Mouse (Mus musculus): ENCODE data around the gene Lrfn5. TPM values are rescaled to one million over a fixed set of nuclear protein-coding genes. Genes with fewer than 3 reads are reported as not detected.

Lrfn5 gene
- polyA plus RNA-seq, 1 experiment from 2014 or later: 2.6 TPM

GRCm38 (mm10) chr12:61607871-61608270 is 84.9 kb downstream of the Lrfn5 start:
- H3K27ac ChIP-seq (ENCODE audit: low read depth, low read length): no peak overlapping the region
- DNase-seq (ENCODE audit: low spot score, missing footprints): no peak

GRCm38 (mm10) chr12:61610081-61610480 is 87.1 kb downstream of the Lrfn5 start:
- no peaks in the 10 kb centered on the region for H3K27me3 ChIP-seq (ENCODE audit: control insufficient read depth, insufficient read depth, low read length)
- H3K36me3 ChIP-seq (ENCODE audit: control insufficient read depth, insufficient read depth, low read length): no peaks in the 10 kb centered on the region
- ATAC-seq (ENCODE audit: low FRiP score) (no peak), DNase-seq (ENCODE audit: low spot score, missing footprints) (no peak)
- H3K4me1 ChIP-seq (ENCODE audit: control insufficient read depth, insufficient read depth, low read length): no peaks in the 10 kb centered on the region
- no peak overlapping the region for H3K9ac ChIP-seq (ENCODE audit: low read length)
- H3K9me3 ChIP-seq (ENCODE audit: control insufficient read depth, low read length): no peaks in the 10 kb centered on the region
- 81% methylated on average over 1 of the region's 1 CpGs for WGBS
- no peak overlapping the region for H3K4me3 ChIP-seq (ENCODE audit: low read depth, low read length)
- no peak overlapping the region for H3K27ac ChIP-seq (ENCODE audit: low read depth, low read length)
- H3K4me2 ChIP-seq: no peak overlapping the region

More at GRCm38 (mm10) chr12:61607871-61608270, 84.9 kb downstream of the Lrfn5 start:
- no peaks in the 10 kb centered on the region for H3K36me3 ChIP-seq (ENCODE audit: control insufficient read depth, insufficient read depth, low read length)
- no peaks in the 10 kb centered on the region for H3K4me1 ChIP-seq (ENCODE audit: control insufficient read depth, insufficient read depth, low read length)
- H3K9ac ChIP-seq (ENCODE audit: low read length): no peak overlapping the region
- H3K27me3 ChIP-seq (ENCODE audit: control insufficient read depth, insufficient read depth, low read length): no peaks in the 10 kb centered on the region
- ATAC-seq (ENCODE audit: low FRiP score): no peak
- H3K4me3 ChIP-seq (ENCODE audit: low read depth, low read length): no peak overlapping the region
- WGBS: 92% methylated on average over 3 of the region's 3 CpGs
- no peak overlapping the region for H3K4me2 ChIP-seq
- H3K9me3 ChIP-seq (ENCODE audit: control insufficient read depth, low read length): no peaks in the 10 kb centered on the region

- Histone ChIP-seq H3K4me3 (ENCODE audit: low read depth, low read length) (no peak overlapping the region), H3K36me3 (ENCODE audit: control insufficient read depth, insufficient read depth, low read length) (no peaks in the 10 kb centered on the region), H3K27ac (ENCODE audit: low read depth, low read length) (no peak overlapping the region), H3K4me2 (no peak overlapping the region), H3K27me3 (ENCODE audit: control insufficient read depth, insufficient read depth, low read length) (no peaks in the 10 kb centered on the region), H3K9ac (ENCODE audit: low read length) (no peak overlapping the region), H3K9me3 (ENCODE audit: control insufficient read depth, low read length) (no peaks in the 10 kb centered on the region), H3K4me1 (ENCODE audit: control insufficient read depth, insufficient read depth, low read length) (no peaks in the 10 kb centered on the region)
- DNase-seq (ENCODE audit: low spot score, missing footprints): peak; percentile 75
- no peak for ATAC-seq (ENCODE audit: low FRiP score)
Observed at GRCm38 (mm10) chr12:61624532-61624931, 101.6 kb downstream of the Lrfn5 start.

- H3K4me2 ChIP-seq: no peak overlapping the region
- ATAC-seq (ENCODE audit: low FRiP score) (no peak), DNase-seq (ENCODE audit: low spot score, missing footprints) (no peak)
- no peaks in the 10 kb centered on the region for H3K9me3 ChIP-seq (ENCODE audit: control insufficient read depth, low read length)
- no peaks in the 10 kb centered on the region for H3K36me3 ChIP-seq (ENCODE audit: control insufficient read depth, insufficient read depth, low read length)
- H3K4me3 ChIP-seq (ENCODE audit: low read depth, low read length): no peak overlapping the region
- no peak overlapping the region for H3K27ac ChIP-seq (ENCODE audit: low read depth, low read length)
- H3K27me3 ChIP-seq (ENCODE audit: control insufficient read depth, insufficient read depth, low read length): no peaks in the 10 kb centered on the region
- H3K9ac ChIP-seq (ENCODE audit: low read length): no peak overlapping the region
- no peaks in the 10 kb centered on the region for H3K4me1 ChIP-seq (ENCODE audit: control insufficient read depth, insufficient read depth, low read length)
- WGBS: 92% methylated on average over 5 of the region's 5 CpGs
Observed at GRCm38 (mm10) chr12:61654380-61654779, 131.4 kb downstream of the Lrfn5 start.

GRCm38 (mm10) chr12:61723158-61723557 is 200.2 kb downstream of the Lrfn5 start:
- no peak for DNase-seq (ENCODE audit: low spot score, missing footprints)
- Histone ChIP-seq H3K9ac (ENCODE audit: low read length) (no peak overlapping the region), H3K4me3 (ENCODE audit: low read depth, low read length) (no peak overlapping the region), H3K27ac (ENCODE audit: low read depth, low read length) (no peak overlapping the region), H3K27me3 (ENCODE audit: control insufficient read depth, insufficient read depth, low read length) (no peaks in the 10 kb centered on the region), H3K9me3 (ENCODE audit: control insufficient read depth, low read length) (no peaks in the 10 kb centered on the region), H3K4me1 (ENCODE audit: control insufficient read depth, insufficient read depth, low read length) (no peaks in the 10 kb centered on the region), H3K4me2 (no peak overlapping the region), H3K36me3 (ENCODE audit: control insufficient read depth, insufficient read depth, low read length) (no peaks in the 10 kb centered on the region)
- no peak for ATAC-seq (ENCODE audit: low FRiP score)

GRCm38 (mm10) chr12:61807073-61807605 is 284.2 kb downstream of the Lrfn5 start:
- no peaks in the 10 kb centered on the region for H3K9me3 ChIP-seq (ENCODE audit: control insufficient read depth, low read length)
- H3K27ac ChIP-seq (ENCODE audit: low read depth, low read length): no peak overlapping the region
- H3K4me1 ChIP-seq (ENCODE audit: control insufficient read depth, insufficient read depth, low read length): no peaks in the 10 kb centered on the region
- H3K9ac ChIP-seq (ENCODE audit: low read length): no peak overlapping the region
- H3K27me3 ChIP-seq (ENCODE audit: control insufficient read depth, insufficient read depth, low read length): no peaks in the 10 kb centered on the region
- no peak overlapping the region for H3K4me3 ChIP-seq (ENCODE audit: low read depth, low read length)
- no peak overlapping the region for H3K4me2 ChIP-seq
- no peak for DNase-seq (ENCODE audit: low spot score, missing footprints)
- ATAC-seq (ENCODE audit: low FRiP score): no peak
- 83% methylated on average over 4 of the region's 4 CpGs for WGBS
- no peaks in the 10 kb centered on the region for H3K36me3 ChIP-seq (ENCODE audit: control insufficient read depth, insufficient read depth, low read length)

- 91% methylated on average over 5 of the region's 5 CpGs for WGBS
- ATAC-seq (ENCODE audit: low FRiP score): no peak
- no peak overlapping the region for H3K4me2 ChIP-seq
Observed at GRCm38 (mm10) chr12:61823601-61824000, 300.7 kb downstream of the Lrfn5 start.

GRCm38 (mm10) chr12:61826311-61826710 is 303.4 kb downstream of the Lrfn5 start:
- Histone ChIP-seq H3K27me3 (ENCODE audit: control insufficient read depth, insufficient read depth, low read length) (no peaks in the 10 kb centered on the region), H3K4me3 (ENCODE audit: low read depth, low read length) (no peak overlapping the region), H3K9ac (ENCODE audit: low read length) (no peak overlapping the region), H3K4me2 (no peak overlapping the region), H3K9me3 (ENCODE audit: control insufficient read depth, low read length) (no peaks in the 10 kb centered on the region), H3K27ac (ENCODE audit: low read depth, low read length) (no peak overlapping the region), H3K36me3 (ENCODE audit: control insufficient read depth, insufficient read depth, low read length) (no peaks in the 10 kb centered on the region), H3K4me1 (ENCODE audit: control insufficient read depth, insufficient read depth, low read length) (no peaks in the 10 kb centered on the region)
- DNase-seq (ENCODE audit: low spot score, missing footprints): no peak
- no peak for ATAC-seq (ENCODE audit: low FRiP score)
- WGBS: 13% methylated on average over 1 of the region's 1 CpGs

More at GRCm38 (mm10) chr12:61823601-61824000, 300.7 kb downstream of the Lrfn5 start:
- Histone ChIP-seq H3K36me3 (ENCODE audit: control insufficient read depth, insufficient read depth, low read length) (no peaks in the 10 kb centered on the region), H3K9ac (ENCODE audit: low read length) (no peak overlapping the region), H3K4me3 (ENCODE audit: low read depth, low read length) (no peak overlapping the region), H3K27ac (ENCODE audit: low read depth, low read length) (no peak overlapping the region), H3K27me3 (ENCODE audit: control insufficient read depth, insufficient read depth, low read length) (no peaks in the 10 kb centered on the region), H3K9me3 (ENCODE audit: control insufficient read depth, low read length) (no peaks in the 10 kb centered on the region), H3K4me1 (ENCODE audit: control insufficient read depth, insufficient read depth, low read length) (no peaks in the 10 kb centered on the region)
- peak; percentile 88 for DNase-seq (ENCODE audit: low spot score, missing footprints)

- no peak for DNase-seq (ENCODE audit: low spot score, missing footprints)
- no peak overlapping the region for H3K27ac ChIP-seq (ENCODE audit: low read depth, low read length)
- H3K4me1 ChIP-seq (ENCODE audit: control insufficient read depth, insufficient read depth, low read length): no peaks in the 10 kb centered on the region
- no peak overlapping the region for H3K4me3 ChIP-seq (ENCODE audit: low read depth, low read length)
- WGBS: 89% methylated on average over 9 of the region's 9 CpGs
- no peaks in the 10 kb centered on the region for H3K27me3 ChIP-seq (ENCODE audit: control insufficient read depth, insufficient read depth, low read length)
- ATAC-seq (ENCODE audit: low FRiP score): no peak
- no peak overlapping the region for H3K4me2 ChIP-seq
- H3K9ac ChIP-seq (ENCODE audit: low read length): no peak overlapping the region
- no peaks in the 10 kb centered on the region for H3K36me3 ChIP-seq (ENCODE audit: control insufficient read depth, insufficient read depth, low read length)
- no peaks in the 10 kb centered on the region for H3K9me3 ChIP-seq (ENCODE audit: control insufficient read depth, low read length)
Observed at GRCm38 (mm10) chr12:61842599-61843291, 319.8 kb downstream of the Lrfn5 start.
